Mouse (Mus musculus): ENCODE results near the gene Vdac1. TPM values are rescaled to one million over a fixed set of nuclear protein-coding genes. Genes with fewer than 3 reads are reported as not detected.

Gene Vdac1
- polyA plus RNA-seq, 1 experiment from 2014 or later, result 266 TPM

- Histone ChIP-seq H3K9me3 (no peaks in the 10 kb centered on the region), H3K9ac (no peak overlapping the region), H3K4me1 (peaks cover 5% of the 10 kb centered on the region; the same call in 1 of the 2 replicates), H3K4me3 (replicated peaks) (no peak overlapping the region), H3K4me2 (no peak overlapping the region), H3K36me3 (no peaks in the 10 kb centered on the region), H3K27ac (no peak overlapping the region), H3K27me3 (replicated peaks) (no peaks in the 10 kb centered on the region)
- 82% methylated on average over 5 of the region's 5 CpGs for whole genome bisulfite sequencing
- no peak for ATAC-seq (ENCODE audit: insufficient read depth, low FRiP score, low read depth)
These were observed 71.5 kb downstream of the Vdac1 start for GRCm38 (mm10) chr11:52432148-52432547.

- Histone ChIP-seq H3K4me3 (replicated peaks) (no peak overlapping the region), H3K27ac (no peak overlapping the region), H3K27me3 (replicated peaks) (no peaks in the 10 kb centered on the region), H3K9ac (no peak overlapping the region), H3K4me2 (no peak overlapping the region), H3K9me3 (no peaks in the 10 kb centered on the region), H3K36me3 (no peaks in the 10 kb centered on the region), H3K4me1 (peaks cover 7% of the 10 kb centered on the region; the same call in 1 of the 2 replicates)
- ATAC-seq (ENCODE audit: insufficient read depth, low FRiP score, low read depth), result no peak
- 65% methylated on average over 8 of the region's 8 CpGs for WGBS
These were observed 72.6 kb downstream of the Vdac1 start for GRCm38 (mm10) chr11:52433076-52433796.

- Histone ChIP-seq H3K9ac (no peak overlapping the region), H3K4me1 (peaks cover 7% of the 10 kb centered on the region; the same call in 1 of the 2 replicates), H3K4me2 (no peak overlapping the region), H3K9me3 (no peaks in the 10 kb centered on the region), H3K27ac (no peak overlapping the region), H3K4me3 (replicated peaks) (no peak overlapping the region), H3K36me3 (no peaks in the 10 kb centered on the region), H3K27me3 (replicated peaks) (no peaks in the 10 kb centered on the region)
- 77% methylated on average over 2 of the region's 2 CpGs for WGBS
- no peak for ATAC-seq (ENCODE audit: insufficient read depth, low FRiP score, low read depth)
These were observed 73.1 kb downstream of the Vdac1 start for GRCm38 (mm10) chr11:52433797-52434195.

GRCm38 (mm10) chr11:52435466-52435865 is 74.8 kb downstream of the Vdac1 start:
- Histone ChIP-seq H3K9me3 (no peaks in the 10 kb centered on the region), H3K36me3 (no peaks in the 10 kb centered on the region), H3K27me3 (replicated peaks) (no peaks in the 10 kb centered on the region), H3K4me1 (peaks cover 7% of the 10 kb centered on the region; the same call in 1 of the 2 replicates), H3K4me2 (no peak overlapping the region), H3K27ac (no peak overlapping the region), H3K9ac (no peak overlapping the region), H3K4me3 (replicated peaks) (no peak overlapping the region)
- 86% methylated on average over 5 of the region's 5 CpGs for WGBS
- ATAC-seq (ENCODE audit: insufficient read depth, low FRiP score, low read depth), result no peak

GRCm38 (mm10) chr11:52437123-52437522 is 76.5 kb downstream of the Vdac1 start:
- Histone ChIP-seq H3K4me3 (replicated peaks) (0 out of 2 replicates have a peak overlapping the region, but pooled peaks have one; percentile 17), H3K27ac (no peak overlapping the region), H3K36me3 (no peaks in the 10 kb centered on the region), H3K9ac (no peak overlapping the region), H3K4me2 (peak overlapping the region; percentile 38), H3K9me3 (no peaks in the 10 kb centered on the region), H3K27me3 (replicated peaks) (no peaks in the 10 kb centered on the region), H3K4me1 (peaks cover 7% of the 10 kb centered on the region; the same call in 1 of the 2 replicates)
- 22% methylated on average over 10 of the region's 10 CpGs for WGBS
- peak; percentile 38; the same call in 1 of the 2 replicates for ATAC-seq (ENCODE audit: insufficient read depth, low FRiP score, low read depth)

Other genes with a start within 250 kb of the Vdac1 start
- not detected in 2 replicates for gene Olfr1373, start 215.3 kb upstream of the Vdac1 start, polyA plus RNA-seq (2015; fragmentation: Nextera tagmentation; extraction: Ambion mirVana)
- gene Olfr1371, start 146.9 kb upstream of the Vdac1 start, polyA plus RNA-seq (2015; fragmentation: Nextera tagmentation; extraction: Ambion mirVana), result not detected in 2 replicates
- gene Skp1a, start 128.9 kb upstream of the Vdac1 start, polyA plus RNA-seq (2015; fragmentation: Nextera tagmentation; extraction: Ambion mirVana), result 657 and 713 TPM in 2 replicates
- 7.5 and 7.6 TPM in 2 replicates for gene Tcf7, start 77.8 kb upstream of the Vdac1 start, polyA plus RNA-seq (2015; fragmentation: Nextera tagmentation; extraction: Ambion mirVana)
- gene 9530068E07Rik, start 35.6 kb downstream of the Vdac1 start, polyA plus RNA-seq (2015; fragmentation: Nextera tagmentation; extraction: Ambion mirVana), result 185 and 189 TPM in 2 replicates

All from stomach, embryonic 15.5 days (tissue).